ENCODE assay signal across 20 mouse cellular contexts in genomic region chr1:145010833-145011232, GRCm38 (mm10).
A peak's percentile ranks its signal among the peaks of the same experiment; 100 is the strongest.
DNase-seq lines count a peak whose midpoint lies in the region; ATAC-seq and TF ChIP-seq lines count a peak whose summit lies in the region.
"Had no signal": no experiment of that assay in that cellular context is flagged by ENCODE, and none has a peak within 500 bp of the region (broad histone marks: within the 10 kb centered on the region; RNA-seq: fewer than 3 reads in every experiment).

No protein-coding gene starts in this region.

- no peak overlapping the region for H3K27ac ChIP-seq in MEL (ENCODE audit: control insufficient read depth, low read depth, low read length)

- no peak overlapping the region for H3K4me3 ChIP-seq in G1E (ENCODE audit: low read depth, low read length)
- no peak overlapping the region for H3K4me3 ChIP-seq in MEL (ENCODE audit: control insufficient read depth in 1 of 2, insufficient read depth in 1 of 2, low read depth in 2 of 2, low read length in 2 of 2)

- no peak for TF ChIP-seq RAD21 in MEL (IDR thresholded peaks at IDR 0.05; ENCODE audit: low read depth, low read length)

- H3K4me1 ChIP-seq in G1E (ENCODE audit: insufficient read depth, low read depth, low read length) (no peaks in the 10 kb centered on the region), MEL (ENCODE audit: control insufficient read depth in 1 of 2, insufficient read depth in 2 of 2, low read length in 2 of 2) (0 out of 4 replicates have a peak, but pooled peaks cover 0 to 2% of the 10 kb centered on the region in 2 experiments)

- no peaks in the 10 kb centered on the region for H3K36me3 ChIP-seq in G1E (replicated peaks)
- H3K36me3 ChIP-seq in MEL (ENCODE audit: control insufficient read depth in 1 of 2, insufficient read depth in 2 of 2, low read length in 2 of 2) = no peaks in the 10 kb centered on the region

- no peaks in the 10 kb centered on the region for H3K27me3 ChIP-seq in G1E (ENCODE audit: insufficient read depth, low read length)
- no peaks in the 10 kb centered on the region for H3K27me3 ChIP-seq in MEL (ENCODE audit: control insufficient read depth in 1 of 2, insufficient read depth in 2 of 2, low read length in 2 of 2)
- H3K27me3 ChIP-seq: CH12.LX, Patski had no signal

- TF ChIP-seq EP300 in MEL (IDR thresholded peaks at IDR 0.05; ENCODE audit: low read depth in 1 of 2, low read length in 2 of 2) = peak; percentile 18 to 74; a peak in 2 of 4 replicates

- ATAC-seq in G1E (ENCODE audit: extremely low read depth, insufficient number of reproducible peaks, low FRiP score, poor library complexity, severe bottlenecking) = peak; percentile 42; the same call in 1 of the 2 replicates
- ATAC-seq: activated CD4-positive, CD25-positive, alpha-beta regulatory T cell, adult 4 months; CD4-positive, CD25-positive, alpha-beta regulatory T cell, adult 4 months; Patski had no signal

- no peaks in the 10 kb centered on the region for H3K79me2 ChIP-seq in MEL (ENCODE audit: control insufficient read depth, insufficient read depth, low read length, poor library complexity)

- no peak overlapping the region for H3K9ac ChIP-seq in MEL (ENCODE audit: control insufficient read depth, low read depth, low read length, poor library complexity, severe bottlenecking)

- no peaks in the 10 kb centered on the region for H3K9me3 ChIP-seq in G1E (replicated peaks)
- H3K9me3 ChIP-seq in MEL (replicated peaks; ENCODE audit: insufficient read depth, low read length) = no peaks in the 10 kb centered on the region

- DNase-seq in G1E (ENCODE audit: low spot score) (no peak), MEL (ENCODE audit: low read depth, low spot score) (peak; percentile 6)
- no peak for DNase-seq in gastrocnemius, adult 8-10 months (ENCODE audit: low spot score in 2 of 2)
- no peak for DNase-seq in thymus, postnatal 0 days (ENCODE audit: low spot score)
- DNase-seq: adrenal gland, adult 2 months; adrenal gland, adult 8-10 months; adrenal gland, postnatal 10 days; adrenal gland, postnatal 14 days; adrenal gland, postnatal 25 days; adrenal gland, postnatal 36 days; B cell, adult 2 months; cerebellum, adult 11 months; cerebellum, adult 11-12 months; cerebellum, adult 18-20 months; cerebellum, adult 2 months; cerebellum, adult 8-10 months had no signal

- TF ChIP-seq CTCF in G1E (IDR thresholded peaks at IDR 0.05; ENCODE audit: low read depth, low read length) = no peak
- TF ChIP-seq CTCF in MEL (IDR thresholded peaks at IDR 0.05 in 2 of 3, conservative IDR thresholded peaks at IDR 0.05 in 1 of 3; ENCODE audit: control insufficient read depth in 1 of 3, insufficient read depth in 1 of 3, low read depth in 2 of 3, low read length in 3 of 3, poor library complexity in 1 of 3, severe bottlenecking in 1 of 3) = no peak

- TF ChIP-seq POLR2A in MEL (IDR thresholded peaks at IDR 0.05; ENCODE audit: control insufficient read depth in 1 of 2, insufficient read depth in 1 of 2, low read depth in 1 of 2, low read length in 2 of 2, poor library complexity in 1 of 2) = no peak

TF ChIP-seq in MEL, 35 proteins besides CTCF, POLR2A, EP300 and RAD21:
- TF ChIP-seq TCF12 (IDR thresholded peaks at IDR 0.05; ENCODE audit: low read depth, low read length) = peak; percentile 68; the same call in 1 of the 2 replicates
- TF ChIP-seq NELFE (IDR thresholded peaks at IDR 0.05; ENCODE audit: low read depth, low read length) = no peak
- TF ChIP-seq GABPA (IDR thresholded peaks at IDR 0.05; ENCODE audit: low read depth, low read length) = no peak
- no peak for TF ChIP-seq POLR2AphosphoS5 (IDR thresholded peaks at IDR 0.05; ENCODE audit: borderline replicate concordance, low read depth, low read length)
- TF ChIP-seq UBTF (IDR thresholded peaks at IDR 0.05; ENCODE audit: borderline replicate concordance, insufficient read depth, low read depth, low read length) = no peak
- peak; percentile 58; the same call in 1 of the 2 replicates for TF ChIP-seq GATA1 (IDR thresholded peaks at IDR 0.05; ENCODE audit: low read depth, low read length)
- TF ChIP-seq MYC (IDR thresholded peaks at IDR 0.05; ENCODE audit: low read depth, low read length) = no peak
- no peak for TF ChIP-seq KAT2A (conservative IDR thresholded peaks at IDR 0.05; ENCODE audit: low read depth, low read length)
- TF ChIP-seq ZC3H11A (IDR thresholded peaks at IDR 0.05; ENCODE audit: low read depth, low read length) = no peak
- peak; percentile 29; the same call in 1 of the 2 replicates for TF ChIP-seq ETS1 (IDR thresholded peaks at IDR 0.05; ENCODE audit: low read depth, low read length)
- no peak for TF ChIP-seq MAX (IDR thresholded peaks at IDR 0.05; ENCODE audit: low read length)
- no peak for TF ChIP-seq USF2 (IDR thresholded peaks at IDR 0.05; ENCODE audit: borderline replicate concordance in 1 of 2, insufficient read depth in 1 of 2, low read depth in 1 of 2, low read length in 2 of 2)
